Mouse (Mus musculus) testis, adult 2 months (tissue): ENCODE data around the gene Celf5. TPM values are rescaled to one million over a fixed set of nuclear protein-coding genes. Genes with fewer than 3 reads are reported as not detected.

Source experiments
- H3K27ac ChIP-seq: fragments of 200-500 bp; 2 replicates; pipeline ENCODE4 v1.5.1; 2012; ENCODE audit warnings: low read depth, low read length; ENCODE audit not compliant: control insufficient read depth, insufficient read depth
- H3K27me3 ChIP-seq: fragments of 200-500 bp; 2 replicates; pipeline ENCODE4 v1.6.1; 2012; ENCODE audit warnings: mild to moderate bottlenecking, low read length, moderate library complexity; ENCODE audit not compliant: control insufficient read depth, insufficient read depth
- H3K36me3 ChIP-seq: fragments of 200-500 bp; 2 replicates; pipeline ENCODE4 v1.6.1; 2012; ENCODE audit warnings: mild to moderate bottlenecking, low read length; ENCODE audit not compliant: control insufficient read depth, insufficient read depth
- H3K4me1 ChIP-seq: fragments of 200-500 bp; 2 replicates; pipeline ENCODE4 v1.6.1; 2012; ENCODE audit warnings: low read length; ENCODE audit not compliant: control insufficient read depth, insufficient read depth
- H3K4me3 ChIP-seq: fragments of 200-500 bp; 2 replicates; pipeline ENCODE4 v1.5.1; 2012; ENCODE audit warnings: low read depth, mild to moderate bottlenecking, low read length, moderate library complexity, mixed read lengths; ENCODE audit not compliant: control insufficient read depth
- CTCF ChIP-seq: fragments of 200-500 bp; IDR thresholded peaks from 2 replicates; pipeline ENCODE4 v1.5.1; 2012; ENCODE audit warnings: low read depth, mild to moderate bottlenecking, inconsistent platforms, low read length, moderate library complexity; ENCODE audit not compliant: control insufficient read depth, insufficient read depth, insufficient replicate concordance
- POLR2A ChIP-seq: fragments of 200-500 bp; IDR thresholded peaks from 2 replicates; pipeline ENCODE4 v1.6.1; 2012; ENCODE audit warnings: low read depth, mild to moderate bottlenecking, inconsistent platforms, low read length, moderate library complexity; ENCODE audit not compliant: control insufficient read depth
- polyA plus RNA-seq: library from polyadenylated mRNA; depleted of rRNA; stranded (reverse); fragments of >200 nt; gene quantifications from 2 replicates; pipeline ENCODE4 v1.2.3, GENCODE M21; 2012

Gene Celf5
- polyA plus RNA-seq, 1 experiment: 163 TPM

GRCm38 (mm10) chr10:81467670-81468235 is 14.8 kb downstream of the Celf5 start:
- Histone ChIP-seq H3K27me3 (no peaks in the 10 kb centered on the region), H3K27ac (no peak overlapping the region), H3K36me3 (no peaks in the 10 kb centered on the region), H3K4me1 (peaks cover 18% of the 10 kb centered on the region), H3K4me3 (no peak overlapping the region)
- TF ChIP-seq CTCF (no peak), POLR2A (no peak)

DNA sequence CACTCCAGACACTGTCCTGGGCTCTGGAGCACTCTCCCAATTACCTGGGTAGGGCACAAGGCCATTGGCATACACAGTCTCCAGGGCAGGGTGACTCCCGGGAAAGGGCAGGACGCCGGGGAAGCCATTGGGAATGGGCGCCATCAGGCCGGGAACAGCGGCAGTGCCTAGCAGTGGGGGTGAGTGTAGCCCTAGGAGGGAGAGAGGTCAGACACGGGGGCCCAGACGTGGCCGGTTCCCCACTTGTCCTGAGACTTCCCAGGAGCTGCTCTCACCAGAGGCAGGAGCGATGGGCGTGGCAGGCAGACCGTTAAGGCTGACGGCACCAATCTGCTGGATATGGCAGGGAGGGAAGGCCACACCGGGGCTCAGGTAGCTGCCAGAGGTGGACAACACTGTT is 15.6 kb downstream of the Celf5 start:
- H3K36me3 ChIP-seq: no peaks in the 10 kb centered on the region
- no peaks in the 10 kb centered on the region for H3K27me3 ChIP-seq
- TF ChIP-seq CTCF (no peak), POLR2A (no peak)
- no peak overlapping the region for H3K27ac ChIP-seq
- H3K4me3 ChIP-seq: no peak overlapping the region
- peaks cover 26% of the 10 kb centered on the region for H3K4me1 ChIP-seq

DNA sequence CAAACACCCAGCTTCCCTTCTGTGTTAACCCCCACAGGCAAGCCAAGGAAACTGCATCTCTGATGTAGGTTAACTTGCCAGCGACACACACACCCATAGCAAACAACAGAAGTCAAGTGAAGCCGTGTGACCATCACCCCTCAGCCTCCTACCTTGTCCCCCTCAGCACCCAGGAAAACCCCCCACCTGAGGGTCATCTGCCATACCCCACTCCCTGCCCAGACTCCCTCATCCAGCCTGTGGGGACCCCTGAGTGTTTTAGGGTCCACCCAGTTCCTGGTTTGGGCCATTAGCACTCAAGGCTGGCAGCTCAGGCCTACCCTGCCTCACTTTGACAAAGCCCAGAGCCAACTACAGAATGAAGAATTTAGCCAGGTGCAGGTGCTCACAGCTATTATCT is 16.4 kb downstream of the Celf5 start:
- Histone ChIP-seq H3K27me3 (no peaks in the 10 kb centered on the region), H3K4me3 (no peak overlapping the region), H3K36me3 (no peaks in the 10 kb centered on the region), H3K27ac (no peak overlapping the region), H3K4me1 (peaks cover 29% of the 10 kb centered on the region)
- TF ChIP-seq CTCF: no peak
- TF ChIP-seq POLR2A: no peak

- Histone ChIP-seq H3K4me1 (peaks cover 30% of the 10 kb centered on the region), H3K36me3 (no peaks in the 10 kb centered on the region), H3K27ac (no peak overlapping the region), H3K4me3 (no peak overlapping the region), H3K27me3 (no peaks in the 10 kb centered on the region)
- TF ChIP-seq CTCF: no peak
- TF ChIP-seq POLR2A: no peak
Measured at GRCm38 (mm10) chr10:81465265-81465645, 17.3 kb downstream of the Celf5 start.

DNA sequence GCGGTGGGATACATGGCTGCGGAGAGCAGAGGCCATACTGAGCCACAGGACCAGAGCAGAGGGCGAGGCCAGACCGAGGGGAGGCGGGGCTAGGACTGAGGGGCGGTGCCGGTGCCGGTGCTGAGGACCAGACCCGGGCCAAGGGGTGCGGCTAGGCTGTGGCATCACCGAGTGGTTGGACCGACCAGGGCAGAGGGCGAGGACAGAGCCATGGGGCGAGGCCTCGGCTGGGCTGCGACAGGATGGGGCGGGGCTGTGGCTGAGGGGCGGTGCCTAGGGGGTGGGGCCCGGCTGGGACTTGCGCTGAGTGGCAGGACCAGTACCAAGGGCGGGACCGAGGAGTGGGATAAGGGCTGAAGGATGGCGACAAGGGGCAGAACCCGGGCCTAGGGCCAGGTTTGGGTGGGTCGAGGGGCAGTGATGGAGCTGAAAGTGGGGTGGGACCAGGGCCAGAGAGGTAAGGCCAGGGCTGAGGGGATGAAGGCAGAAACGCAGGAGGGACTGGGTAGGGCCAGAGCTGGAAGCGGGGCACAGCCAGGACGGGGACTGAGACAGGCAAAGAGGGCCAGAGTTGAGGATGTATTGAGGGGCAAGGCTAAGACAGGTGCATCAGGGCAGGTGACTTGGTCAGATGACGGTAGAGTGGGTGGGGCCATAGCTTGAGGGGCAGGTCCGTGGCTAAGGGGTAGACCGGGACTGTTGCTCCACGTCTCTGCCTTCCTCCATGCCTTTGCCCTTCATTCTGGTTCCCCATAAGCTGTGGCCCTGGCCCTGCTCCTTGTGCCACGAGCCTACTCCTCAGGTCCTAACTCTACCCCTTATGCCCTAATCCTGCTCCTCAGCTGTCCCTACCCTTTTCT is 17.9 kb downstream of the Celf5 start:
- H3K27me3 ChIP-seq: no peaks in the 10 kb centered on the region

GRCm38 (mm10) chr10:81463531-81463930 is 19.0 kb downstream of the Celf5 start:
- Histone ChIP-seq H3K27me3 (no peaks in the 10 kb centered on the region), H3K4me3 (no peak overlapping the region), H3K36me3 (no peaks in the 10 kb centered on the region)

More for the DNA sequence above, 17.9 kb downstream of the Celf5 start:
- no peaks in the 10 kb centered on the region for H3K36me3 ChIP-seq
- peaks cover 30% of the 10 kb centered on the region for H3K4me1 ChIP-seq
- TF ChIP-seq CTCF (no peak), POLR2A (no peak)
- no peak overlapping the region for H3K27ac ChIP-seq
- peak overlapping the region; percentile 79 for H3K4me3 ChIP-seq

DNA sequence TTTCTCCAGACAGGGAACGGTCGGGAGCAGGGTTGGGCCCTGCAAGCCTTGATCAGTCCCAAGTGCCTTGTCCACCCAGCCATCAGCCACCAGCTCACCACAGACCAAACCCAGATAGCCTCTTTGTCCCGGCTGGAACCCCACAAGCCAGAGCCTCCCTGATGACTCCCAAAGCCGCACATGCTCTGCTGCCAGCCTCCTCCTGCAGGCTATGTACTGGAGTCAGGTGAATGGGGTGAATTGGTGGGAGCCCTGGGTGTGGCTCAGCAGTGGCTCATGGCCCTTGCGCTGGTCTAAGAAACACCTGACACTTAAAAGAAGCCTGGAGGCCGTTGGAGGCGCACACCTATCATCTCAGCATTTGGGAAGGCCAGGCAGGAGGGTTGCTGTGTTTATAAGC is 19.6 kb downstream of the Celf5 start:
- Histone ChIP-seq H3K4me1 (peaks cover 34% of the 10 kb centered on the region), H3K27me3 (no peaks in the 10 kb centered on the region), H3K27ac (no peak overlapping the region), H3K36me3 (no peaks in the 10 kb centered on the region), H3K4me3 (no peak overlapping the region)
- TF ChIP-seq POLR2A (no peak), CTCF (no peak)

More at GRCm38 (mm10) chr10:81463531-81463930, 19.0 kb downstream of the Celf5 start:
- peaks cover 34% of the 10 kb centered on the region for H3K4me1 ChIP-seq
- TF ChIP-seq CTCF (no peak), POLR2A (no peak)
- no peak overlapping the region for H3K27ac ChIP-seq
